Mouse (Mus musculus) spleen, embryonic (tissue): ENCODE results near the gene 4931428F04Rik.

ENCODE experiments used
- CTCF ChIA-PET: fragments of 350-600 bp; sonication (Branson Sonifier 250); formaldehyde crosslinking; loops from one replicate; lab custom pipeline; 2022; lab: Charles Lee

The 4931428F04Rik gene

DNA sequence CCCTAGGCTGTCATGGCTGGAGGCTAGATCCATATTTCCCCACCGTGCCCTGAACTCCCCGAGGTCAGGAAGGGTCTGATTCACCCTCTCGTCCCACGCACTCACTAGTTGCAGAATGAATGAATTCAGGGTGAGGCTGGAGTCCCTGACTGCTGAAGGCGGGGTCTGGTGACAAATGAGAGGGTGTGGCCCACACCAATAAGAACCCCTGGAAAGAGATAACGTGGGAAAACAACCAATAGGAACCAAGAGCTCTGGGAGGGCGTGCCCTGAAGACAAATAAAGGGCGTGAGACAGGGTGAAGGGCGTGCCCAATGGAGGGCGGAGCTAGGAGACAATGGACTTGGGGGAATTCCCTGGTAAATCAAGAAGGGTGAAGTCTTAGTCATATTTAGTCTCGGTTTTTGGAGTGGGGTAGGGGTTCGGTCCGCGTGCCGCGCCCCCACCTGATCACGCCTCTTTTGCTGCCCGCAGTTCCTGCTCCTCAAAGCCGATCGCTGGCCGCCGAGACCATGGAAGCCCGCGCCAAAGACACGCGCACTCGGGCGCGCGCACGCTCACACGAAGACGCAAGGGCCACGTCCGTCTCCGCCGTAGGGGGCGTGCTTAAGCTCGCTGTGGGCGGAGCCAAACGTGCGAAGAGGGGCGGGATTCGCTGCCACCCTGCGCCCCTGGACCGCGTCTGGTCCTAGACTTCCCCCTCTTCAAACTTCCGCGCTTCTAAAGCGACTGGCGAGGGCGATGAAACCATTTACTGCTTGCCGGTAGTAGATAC, 519 bp downstream of the 4931428F04Rik start:
- CTCF ChIA-PET = interaction anchor here (0.6 kb wide), 1 partner anchor 28 kb away, joined by 3 read pairs; no protein-coding TSS in a partner anchor

- CTCF ChIA-PET = interaction anchor here (1.3 kb wide), 1 partner anchor 11 kb away, joined by 3 read pairs; no protein-coding TSS in a partner anchor
Measured at GRCm38 (mm10) chr8:105288231-105288630, 1.4 kb downstream of the 4931428F04Rik start.

GRCm38 (mm10) chr8:105286907-105287306, 2.8 kb downstream of the 4931428F04Rik start:
- CTCF ChIA-PET = no interaction called here

DNA sequence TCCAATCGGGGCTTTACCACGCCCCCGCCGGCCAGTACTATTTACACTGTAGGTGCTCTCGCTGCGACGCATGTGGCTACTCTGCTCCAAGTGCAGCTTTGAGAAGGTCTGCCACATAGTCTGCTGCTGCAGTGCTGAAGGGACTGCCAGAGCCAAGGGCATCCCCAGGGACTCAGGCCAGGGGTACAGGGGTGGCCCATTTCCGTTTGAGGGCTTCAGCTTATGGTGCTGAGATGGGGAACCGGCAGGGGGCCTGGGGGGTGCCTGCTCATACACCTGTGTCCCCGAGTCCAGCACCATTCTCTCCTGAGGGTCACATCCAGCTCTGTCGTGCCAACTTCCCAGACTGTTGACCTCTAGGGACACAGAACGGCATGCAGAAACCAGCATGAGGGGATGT, 4.2 kb downstream of the 4931428F04Rik start:
- CTCF ChIA-PET = no interaction called here

GRCm38 (mm10) chr8:105283074-105283473, 6.6 kb downstream of the 4931428F04Rik start:
- CTCF ChIA-PET = interaction anchor here (0.9 to 1.1 kb wide), 3 partner anchors 24 to 104 kb away, joined by 3 to 5 read pairs (median 4); partner anchors contain the start of gene B3gnt9

DNA sequence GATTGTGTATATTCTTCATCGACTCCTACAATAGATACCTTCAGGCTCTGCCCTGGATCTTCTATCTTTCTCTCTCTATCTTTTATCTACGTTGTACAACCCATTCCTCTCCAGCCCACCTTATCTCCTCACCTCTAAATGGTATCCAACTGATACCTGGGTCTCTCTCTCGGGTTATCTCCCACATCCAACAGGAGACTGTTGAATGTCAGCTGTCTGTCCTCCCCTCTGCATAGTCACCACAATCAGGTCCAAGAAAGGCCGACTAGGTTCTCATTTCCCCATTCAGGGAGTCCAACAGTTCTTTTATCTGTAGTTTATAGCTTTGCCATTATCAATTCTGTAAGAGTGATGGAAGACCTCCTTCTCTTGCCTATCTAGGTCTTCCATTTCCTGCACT, 7.4 kb downstream of the 4931428F04Rik start:
- CTCF ChIA-PET = interaction anchor here (1.0 to 1.1 kb wide), 2 partner anchors 23 to 27 kb away, joined by 4 to 5 read pairs; partner anchors contain the start of gene B3gnt9

DNA sequence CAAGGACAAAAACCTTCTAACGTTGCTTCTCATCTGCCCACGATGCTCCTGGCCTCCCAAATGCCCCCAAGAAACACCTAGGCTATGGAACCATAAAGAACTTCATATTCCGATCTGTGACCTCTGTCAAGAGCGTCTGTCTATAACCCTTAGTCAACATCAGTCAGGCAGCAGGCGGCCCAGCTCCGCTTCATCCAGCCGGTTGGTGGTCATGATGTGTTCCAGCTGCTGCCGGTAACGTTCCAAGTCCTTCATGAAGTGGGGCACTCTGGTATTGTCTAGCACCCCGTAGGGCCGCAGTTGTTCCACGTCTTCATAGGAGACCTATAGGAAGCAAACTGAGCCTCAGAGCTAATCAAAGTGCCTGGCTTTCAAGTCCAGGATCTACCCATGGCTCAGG, 7.8 kb downstream of the 4931428F04Rik start:
- CTCF ChIA-PET = interaction anchor here (1.0 kb wide), 1 partner anchor 16 kb away, joined by 3 read pairs; the partner anchor contains the start of gene E2f4

GRCm38 (mm10) chr8:105280567-105280966, 9.1 kb downstream of the 4931428F04Rik start:
- CTCF ChIA-PET = interaction anchor here (1.3 kb wide), 1 partner anchor 27 kb away, joined by 4 read pairs; no protein-coding TSS in a partner anchor

GRCm38 (mm10) chr8:105278911-105279334, 10.7 kb downstream of the 4931428F04Rik start:
- CTCF ChIA-PET = interaction anchor here (1.4 kb wide), 1 partner anchor 21 kb away, joined by 7 read pairs; no protein-coding TSS in a partner anchor

DNA sequence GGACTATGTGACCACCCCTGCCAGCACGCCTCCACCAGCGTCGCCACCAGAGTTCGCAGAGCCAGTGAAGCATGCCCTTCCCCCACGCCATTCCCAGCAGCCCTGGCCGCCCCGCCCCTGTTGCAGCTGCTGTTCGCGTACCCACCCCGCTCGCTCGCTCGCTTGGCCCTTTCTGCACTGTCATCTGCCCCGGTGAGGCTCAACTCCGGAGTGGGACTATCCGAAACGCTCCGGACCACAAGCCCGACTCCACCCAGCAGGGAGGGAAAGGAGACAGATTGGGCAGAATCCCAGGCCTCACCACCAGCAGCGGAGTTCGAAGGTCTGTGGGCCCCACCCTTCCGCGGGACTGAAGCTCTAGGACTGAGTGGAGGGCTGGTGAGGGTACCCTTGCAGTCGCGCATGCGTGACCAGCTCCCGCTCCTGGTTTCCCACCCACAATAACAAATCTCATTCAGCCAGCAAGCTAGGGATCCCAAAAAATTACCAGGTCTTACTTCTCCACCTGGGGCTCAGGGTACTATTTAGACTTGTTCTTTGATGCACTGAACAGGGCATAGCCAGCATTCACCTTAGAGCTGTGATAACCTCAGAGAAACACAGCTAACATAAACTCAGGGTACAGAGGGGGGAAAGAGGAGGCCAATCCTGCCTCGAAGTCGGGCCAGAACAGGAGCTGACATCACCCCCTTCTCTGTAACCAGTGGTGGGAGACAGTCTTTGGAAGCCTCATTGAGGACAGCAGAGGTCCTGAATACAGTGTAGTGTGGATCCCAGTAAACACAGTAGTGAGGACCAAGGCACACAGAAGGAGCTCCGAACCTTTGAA, 13.2 kb downstream of the 4931428F04Rik start:
- CTCF ChIA-PET = interaction anchor here (0.5 to 1.2 kb wide), 2 partner anchors 9 to 12 kb away, joined by 3 read pairs; no protein-coding TSS in a partner anchor

- CTCF ChIA-PET = no interaction called here
Measured at GRCm38 (mm10) chr8:105275840-105276239, 13.8 kb downstream of the 4931428F04Rik start, which contains the start of gene Nol3. Gene Nol3, plus strand, starts transcription at chr8:105276140.

- CTCF ChIA-PET = no interaction called here
Measured at GRCm38 (mm10) chr8:105275387-105275786, 14.3 kb downstream of the 4931428F04Rik start.

GRCm38 (mm10) chr8:105270916-105271186, 18.8 kb downstream of the 4931428F04Rik start:
- CTCF ChIA-PET = no interaction called here

DNA sequence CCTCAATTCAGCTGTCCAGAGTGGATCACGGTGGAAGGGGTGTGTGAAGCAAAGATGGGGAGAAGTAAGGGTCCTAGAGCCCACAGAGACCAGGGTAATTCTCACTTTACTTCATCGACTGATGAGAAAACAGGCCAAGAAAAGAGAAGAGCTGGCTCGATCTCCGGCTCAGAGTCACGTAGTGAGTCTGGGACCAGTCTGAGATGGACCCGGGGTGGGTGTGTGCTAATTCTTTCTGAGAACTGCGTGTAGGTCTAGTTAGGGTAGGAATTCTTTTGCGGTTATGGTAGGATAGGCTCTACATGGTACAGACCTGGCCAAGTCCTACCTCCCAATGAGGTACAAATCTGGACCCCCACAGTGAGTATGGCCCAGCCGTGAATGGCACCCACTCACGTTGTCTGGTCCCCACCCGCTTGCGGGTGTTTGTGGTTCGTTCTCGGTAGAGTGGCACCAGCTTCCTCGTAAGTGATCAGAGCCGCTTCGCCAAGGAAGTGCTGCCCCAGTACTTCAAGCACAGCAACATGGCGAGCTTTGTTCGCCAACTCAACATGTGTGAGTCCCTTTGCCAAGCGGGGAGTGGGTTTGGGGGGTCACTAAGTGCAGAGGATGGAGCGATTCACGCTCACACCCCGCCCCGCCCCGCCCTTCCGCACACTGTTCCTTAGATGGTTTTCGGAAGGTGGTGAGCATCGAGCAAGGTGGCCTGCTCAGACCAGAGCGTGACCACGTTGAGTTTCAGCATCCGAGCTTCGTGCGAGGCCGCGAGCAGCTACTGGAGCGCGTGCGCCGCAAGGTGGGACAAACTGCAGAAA, 19.4 kb downstream of the 4931428F04Rik start:
- CTCF ChIA-PET = no interaction called here

DNA sequence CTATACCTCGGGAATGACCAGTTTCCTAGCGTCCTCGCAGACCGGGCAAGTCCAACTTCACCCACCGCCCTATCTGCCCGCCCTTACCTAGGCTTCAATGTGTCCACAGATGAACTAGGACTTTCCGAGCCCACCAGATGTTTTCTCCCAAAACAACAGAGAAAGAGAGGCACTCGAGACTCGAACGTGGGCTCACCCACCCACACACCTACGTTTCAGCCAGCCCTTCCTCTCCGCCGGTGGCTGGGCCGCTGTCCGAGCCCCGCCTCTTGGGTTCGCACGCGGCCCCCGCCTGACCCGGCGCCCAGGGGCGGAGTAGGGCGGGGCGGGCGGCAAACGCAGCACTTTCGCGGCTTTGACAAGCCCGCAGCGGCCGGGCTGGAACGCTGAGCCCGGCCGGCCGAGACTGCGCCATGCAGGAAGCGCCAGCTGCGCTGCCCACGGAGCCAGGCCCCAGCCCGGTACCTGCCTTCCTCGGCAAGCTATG, 20.2 kb downstream of the 4931428F04Rik start, which contains the start of gene Hsf4:
Hsf4 (plus strand) TSS at position 341 of the 487 bp plus-strand sequence.
- CTCF ChIA-PET = no interaction called here

DNA sequence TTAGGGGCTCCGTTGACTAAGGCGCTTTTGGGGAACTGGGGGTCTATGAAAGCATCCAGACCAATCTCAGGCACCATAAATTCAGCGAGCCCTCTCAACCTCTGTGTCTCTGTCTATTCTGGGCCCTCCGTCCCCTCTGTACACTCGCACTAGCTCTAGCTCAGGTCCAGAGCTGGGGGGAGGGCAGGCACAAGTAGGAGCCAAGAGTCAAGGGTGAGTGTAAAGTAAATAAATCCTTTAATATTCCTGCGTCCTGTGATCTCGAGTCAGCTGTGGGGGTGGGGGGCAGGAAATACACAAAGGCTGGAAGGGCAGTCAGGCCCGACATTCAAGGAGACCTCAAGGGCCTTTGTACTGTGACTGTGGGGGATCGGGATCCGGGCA, 20.6 kb downstream of the 4931428F04Rik start:
- CTCF ChIA-PET = no interaction called here

DNA sequence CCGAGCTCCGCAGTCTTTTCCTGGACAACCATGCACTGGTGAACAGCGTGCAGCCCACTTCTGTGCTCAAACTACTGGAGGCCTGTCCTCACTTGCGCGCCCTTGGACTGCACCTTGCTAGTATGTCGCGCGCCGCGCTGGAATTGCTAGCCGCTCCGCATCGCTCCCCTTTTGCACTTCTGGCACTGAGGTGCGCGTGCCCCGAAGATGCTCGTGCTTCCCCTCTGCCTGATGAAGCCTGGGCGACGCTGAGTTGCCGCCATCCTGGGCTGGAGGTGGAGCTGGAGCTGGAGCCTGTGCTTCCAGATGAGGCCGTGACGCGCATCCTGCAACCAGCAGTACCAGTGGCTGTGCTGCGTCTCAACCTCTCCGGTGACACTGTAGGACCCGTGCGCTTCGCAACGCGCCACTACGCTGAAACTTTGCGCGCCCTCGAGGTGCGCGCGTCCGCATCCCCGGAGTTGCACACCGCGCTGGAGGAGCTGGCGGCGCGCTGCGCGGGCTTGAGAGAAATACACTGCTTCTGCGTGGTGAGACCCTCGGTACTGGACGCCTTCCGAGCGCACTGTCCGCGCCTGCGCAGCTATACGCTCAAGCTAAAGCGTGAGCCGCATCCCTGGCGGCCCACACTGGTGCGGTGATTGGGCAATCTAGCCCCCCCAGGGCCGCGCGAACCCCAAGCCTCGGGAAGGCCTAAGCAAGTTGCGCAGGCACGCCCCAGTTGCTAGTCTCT, 21.2 kb downstream of the 4931428F04Rik start:
- CTCF ChIA-PET = interaction anchor here (0.7 to 0.9 kb wide), 2 partner anchors 8 to 14 kb away, joined by 3 read pairs; partner anchors contain the start of gene B3gnt9

GRCm38 (mm10) chr8:105266775-105267174, 22.9 kb downstream of the 4931428F04Rik start:
- CTCF ChIA-PET = interaction anchor here (0.6 kb wide), 1 partner anchor 29 kb away, joined by 4 read pairs; no protein-coding TSS in a partner anchor

DNA sequence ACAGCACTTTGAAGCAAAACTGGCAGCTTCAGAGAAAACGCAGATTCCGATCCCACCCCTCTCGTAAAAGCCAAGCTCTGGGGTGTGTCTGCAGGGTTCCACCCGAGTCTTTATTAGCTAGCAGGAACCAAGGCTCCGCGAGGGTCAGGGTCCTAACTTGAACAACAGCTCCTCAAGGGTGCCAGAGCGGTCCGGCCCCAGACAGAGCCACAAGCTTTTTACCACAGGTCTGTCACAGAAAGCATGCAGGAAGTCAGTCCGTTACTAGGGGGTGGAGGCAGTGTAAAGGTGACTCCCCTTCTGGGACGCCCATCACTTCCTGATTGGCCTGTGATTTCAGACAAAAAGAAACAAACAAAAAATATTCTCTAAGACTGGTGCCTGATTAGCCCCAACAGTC, 24.5 kb downstream of the 4931428F04Rik start:
- CTCF ChIA-PET = no interaction called here
